Mouse (Mus musculus): ENCODE measurements around the gene Selenom.

- TF ChIP-seq CTCF (IDR thresholded peaks at IDR 0.05; ENCODE audit: low read depth, low read length): no peak
- TF ChIP-seq POLR2A (IDR thresholded peaks at IDR 0.05; ENCODE audit: borderline replicate concordance, low read depth, low read length): no peak
These were observed 732 bp downstream of the Selenom start for GRCm38 (mm10) chr11:3515216-3515615.
